15 mouse cellular contexts compared by ENCODE assay signal in genomic region chr7:98894768-98895167, GRCm38 (mm10). TPM values are rescaled to one million over a fixed set of nuclear protein-coding genes. Genes with fewer than 3 reads are reported as not detected.
DNase-seq lines count a peak whose midpoint lies in the region; ATAC-seq and TF ChIP-seq lines count a peak whose summit lies in the region.
"Had no signal": no experiment of that assay in that cellular context is flagged by ENCODE, and none has a peak within 500 bp of the region (broad histone marks: within the 10 kb centered on the region; RNA-seq: fewer than 3 reads in every experiment).

No protein-coding gene starts in this region.

- peaks cover 43% of the 10 kb centered on the region for H3K4me1 ChIP-seq in heart, embryonic 12.5 days (replicated peaks)
- H3K4me1 ChIP-seq in kidney, embryonic 15.5 days, result peaks cover 72% of the 10 kb centered on the region
- H3K4me1 ChIP-seq in stomach, embryonic 14.5 days (ENCODE audit: control insufficient read depth, insufficient read depth, low read length), result peaks cover 49% of the 10 kb centered on the region
- 0 out of 2 replicates have a peak, but pooled peaks cover 2% of the 10 kb centered on the region for H3K4me1 ChIP-seq in stomach, postnatal 0 days (replicated peaks; ENCODE audit: control insufficient read depth, insufficient read depth)
- H3K4me1 ChIP-seq: forebrain, embryonic 13.5 days had no signal

- H3K9me3 ChIP-seq in heart, embryonic 12.5 days (replicated peaks), result no peaks in the 10 kb centered on the region
- H3K9me3 ChIP-seq in kidney, embryonic 15.5 days (replicated peaks), result no peaks in the 10 kb centered on the region
- no peaks in the 10 kb centered on the region for H3K9me3 ChIP-seq in stomach, embryonic 14.5 days (ENCODE audit: control insufficient read depth, low read depth, low read length)
- no peaks in the 10 kb centered on the region for H3K9me3 ChIP-seq in stomach, postnatal 0 days (ENCODE audit: control insufficient read depth, low read length)
- H3K9me3 ChIP-seq: forebrain, embryonic 13.5 days; hindbrain, embryonic 10.5 days had no signal

- no peaks in the 10 kb centered on the region for H3K27me3 ChIP-seq in heart, embryonic 12.5 days (replicated peaks)
- H3K27me3 ChIP-seq in kidney, embryonic 15.5 days, result no peaks in the 10 kb centered on the region
- H3K27me3 ChIP-seq in stomach, embryonic 14.5 days (ENCODE audit: control insufficient read depth, insufficient read depth, low read length), result no peaks in the 10 kb centered on the region
- no peaks in the 10 kb centered on the region for H3K27me3 ChIP-seq in stomach, postnatal 0 days (ENCODE audit: control insufficient read depth, insufficient read depth, low read length)
- H3K27me3 ChIP-seq: forebrain, embryonic 13.5 days had no signal

- no peaks in the 10 kb centered on the region for H3K36me3 ChIP-seq in heart, embryonic 12.5 days
- no peaks in the 10 kb centered on the region for H3K36me3 ChIP-seq in kidney, embryonic 15.5 days
- H3K36me3 ChIP-seq in stomach, embryonic 14.5 days (ENCODE audit: control insufficient read depth, insufficient read depth, low read length), result no peaks in the 10 kb centered on the region
- H3K36me3 ChIP-seq in stomach, postnatal 0 days (ENCODE audit: control insufficient read depth, insufficient read depth, low read length), result no peaks in the 10 kb centered on the region
- H3K36me3 ChIP-seq: hindbrain, embryonic 10.5 days had no signal

- H3K9ac ChIP-seq in heart, embryonic 12.5 days, result 0 out of 2 replicates have a peak overlapping the region, but pooled peaks have one; percentile 20
- H3K9ac ChIP-seq in kidney, embryonic 15.5 days, result no peak overlapping the region
- H3K9ac ChIP-seq in stomach, embryonic 14.5 days (replicated peaks; ENCODE audit: low read depth, low read length), result no peak overlapping the region
- H3K9ac ChIP-seq in stomach, postnatal 0 days (ENCODE audit: low read length), result no peak overlapping the region
- H3K9ac ChIP-seq: forebrain, embryonic 13.5 days had no signal

- ATAC-seq in heart, embryonic 12.5 days (ENCODE audit: insufficient number of reproducible peaks, low FRiP score), result no peak
- ATAC-seq in kidney, embryonic 15.5 days (replicated peaks; ENCODE audit: low FRiP score), result 0 out of 2 replicates have a peak, but pooled peaks have one; percentile 47
- ATAC-seq in stomach, embryonic 14.5 days (ENCODE audit: insufficient number of reproducible peaks, insufficient read depth, low FRiP score, low read depth), result no peak
- ATAC-seq in stomach, postnatal 0 days (ENCODE audit: low FRiP score, low TSS enrichment), result no peak
- ATAC-seq: forebrain, embryonic 13.5 days had no signal

- peak overlapping the region; percentile 50 for H3K27ac ChIP-seq in heart, embryonic 12.5 days (ENCODE audit: poor library complexity, severe bottlenecking)
- peak overlapping the region; percentile 89 for H3K27ac ChIP-seq in kidney, embryonic 15.5 days
- peak overlapping the region; percentile 46; the same call in 1 of the 2 replicates for H3K27ac ChIP-seq in stomach, embryonic 14.5 days (ENCODE audit: low read length)
- H3K27ac ChIP-seq in stomach, postnatal 0 days (replicated peaks), result no peak overlapping the region
- H3K27ac ChIP-seq: forebrain, embryonic 13.5 days; hindbrain, embryonic 10.5 days had no signal

- DNase-seq in heart, postnatal 4 days, result no peak
- DNase-seq in kidney, adult 11 months, result no peak
- DNase-seq in stomach, postnatal 0 days (ENCODE audit: low spot score), result no peak
- no peak for DNase-seq in right cerebral cortex, adult 2 months (ENCODE audit: low spot score in 2 of 2)
- DNase-seq: adrenal gland, adult 2 months; cerebellum, postnatal 10 days; gastrocnemius, postnatal 25 days; right cerebral cortex, postnatal 14 days; thymus, postnatal 36 days had no signal

- 37% methylated on average over 5 of the region's 5 CpGs for WGBS in heart, embryonic 12.5 days
- 31% methylated on average over 5 of the region's 5 CpGs for WGBS in kidney, embryonic 15.5 days
- 38% methylated on average over 5 of the region's 5 CpGs for WGBS in stomach, embryonic 14.5 days
- WGBS in stomach, postnatal 0 days, result 40% methylated on average over 5 of the region's 5 CpGs

- TF ChIP-seq EP300 in stomach, postnatal 0 days (optimal IDR thresholded peaks at IDR 0.05), result no peak

- H3K4me3 ChIP-seq in heart, embryonic 12.5 days, result no peak overlapping the region
- H3K4me3 ChIP-seq in kidney, embryonic 15.5 days (replicated peaks), result no peak overlapping the region
- H3K4me3 ChIP-seq in stomach, embryonic 14.5 days (ENCODE audit: low read depth, low read length), result no peak overlapping the region
- no peak overlapping the region for H3K4me3 ChIP-seq in stomach, postnatal 0 days (ENCODE audit: low read depth, low read length)
- H3K4me3 ChIP-seq: forebrain, embryonic 13.5 days; hindbrain, embryonic 10.5 days had no signal

- TF ChIP-seq CTCF in stomach, postnatal 0 days (IDR thresholded peaks at IDR 0.05; ENCODE audit: low read depth), result no peak

- peak overlapping the region; percentile 41 for H3K4me2 ChIP-seq in heart, embryonic 12.5 days
- no peak overlapping the region for H3K4me2 ChIP-seq in kidney, embryonic 15.5 days
- H3K4me2 ChIP-seq in stomach, embryonic 14.5 days (replicated peaks; ENCODE audit: low read depth, low read length), result no peak overlapping the region
- no peak overlapping the region for H3K4me2 ChIP-seq in stomach, postnatal 0 days (replicated peaks; ENCODE audit: low read depth)
- H3K4me2 ChIP-seq: forebrain, embryonic 13.5 days; liver, embryonic 11.5 days had no signal

RNA-seq across cellular contexts. Expression of gene Wnt11, which starts 59.9 kb away (rescaled TPM):
- polyA plus RNA-seq in heart, embryonic 12.5 days (2016; fragmentation: Nextera tagmentation; extraction: Ambion mirVana), result 26.3 and 31.0 TPM in 2 replicates
- 1 to 10 TPM; 4.4 to 5.7 TPM for total RNA-seq in heart, postnatal 4 days (2021)
- polyA plus RNA-seq in kidney, embryonic 15.5 days (2015; fragmentation: Nextera tagmentation; extraction: Ambion mirVana), result 35.5 and 36.9 TPM in 2 replicates
- polyA plus RNA-seq in stomach, embryonic 14.5 days (2014; fragmentation: Nextera tagmentation; extraction: Ambion mirVana), result 7.2 and 8.6 TPM in 2 replicates
- polyA plus RNA-seq in stomach, postnatal 0 days (2015; fragmentation: Nextera tagmentation; extraction: Ambion mirVana), result 9.7 and 10.8 TPM in 2 replicates
